8 mouse cellular contexts compared by ENCODE assay signal in the genomic region with DNA sequence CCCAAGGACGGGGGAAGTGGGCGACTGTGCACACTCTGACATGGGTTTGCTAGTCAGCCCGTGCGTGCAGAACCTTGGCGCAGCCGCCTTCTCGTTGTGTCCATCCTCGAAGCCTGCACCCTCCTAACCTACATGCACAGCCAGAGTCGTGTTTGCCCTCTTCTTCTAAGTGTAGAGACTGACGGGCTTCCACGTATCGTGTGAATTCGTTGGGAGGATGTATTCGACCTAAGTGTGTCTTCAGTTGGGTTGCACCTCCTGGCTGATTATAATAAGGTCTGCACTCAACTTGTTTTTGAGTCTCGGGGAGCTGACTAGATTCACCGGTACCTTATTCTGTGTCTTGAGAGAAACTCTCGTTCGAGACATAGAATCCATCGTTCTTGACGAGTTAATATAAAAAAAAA. TPM values are rescaled to one million over a fixed set of nuclear protein-coding genes. Genes with fewer than 3 reads are reported as not detected.
DNase-seq lines count a peak whose midpoint lies in the region; ATAC-seq and TF ChIP-seq lines count a peak whose summit lies in the region.

No protein-coding gene starts in this region.

- H3K4me1 ChIP-seq in lung, embryonic 14.5 days (ENCODE audit: insufficient read depth), result peaks cover 26% of the 10 kb centered on the region
- peaks cover 18% of the 10 kb centered on the region for H3K4me1 ChIP-seq in embryonic facial prominence, embryonic 14.5 days (ENCODE audit: control insufficient read depth, insufficient read depth, low read length)
- peaks cover 25% of the 10 kb centered on the region for H3K4me1 ChIP-seq in limb, embryonic 10.5 days
- peaks cover 8% of the 10 kb centered on the region for H3K4me1 ChIP-seq in neural tube, embryonic 14.5 days (ENCODE audit: control insufficient read depth, insufficient read depth, low read length)

- no peak for DNase-seq in lung, embryonic 14.5 days
- no peak for DNase-seq in lung, postnatal 36 days
- no peak for DNase-seq in embryonic facial prominence, embryonic 14.5 days (ENCODE audit: low spot score)
- DNase-seq in limb, embryonic 10.5 days (ENCODE audit: low spot score), result no peak
- no peak for DNase-seq in spleen, postnatal 4 days (ENCODE audit: low spot score in 2 of 2)
- DNase-seq in kidney, postnatal 25 days, result no peak

- H3K27me3 ChIP-seq in lung, embryonic 14.5 days (ENCODE audit: insufficient read depth, low read length), result no peaks in the 10 kb centered on the region
- H3K27me3 ChIP-seq in embryonic facial prominence, embryonic 14.5 days (replicated peaks; ENCODE audit: control insufficient read depth, insufficient read depth, low read length), result no peaks in the 10 kb centered on the region
- H3K27me3 ChIP-seq in limb, embryonic 10.5 days (ENCODE audit: low read depth, poor library complexity, severe bottlenecking), result no peaks in the 10 kb centered on the region
- H3K27me3 ChIP-seq in neural tube, embryonic 14.5 days (ENCODE audit: control insufficient read depth, insufficient read depth, low read length), result no peaks in the 10 kb centered on the region

- H3K9me3 ChIP-seq in lung, embryonic 14.5 days (ENCODE audit: low read depth, low read length), result no peaks in the 10 kb centered on the region
- no peaks in the 10 kb centered on the region for H3K9me3 ChIP-seq in embryonic facial prominence, embryonic 14.5 days (ENCODE audit: control insufficient read depth, low read length)
- H3K9me3 ChIP-seq in limb, embryonic 10.5 days (replicated peaks), result no peaks in the 10 kb centered on the region
- H3K9me3 ChIP-seq in neural tube, embryonic 14.5 days (ENCODE audit: control insufficient read depth, low read length), result no peaks in the 10 kb centered on the region

- no peaks in the 10 kb centered on the region for H3K36me3 ChIP-seq in lung, embryonic 14.5 days (ENCODE audit: insufficient read depth)
- H3K36me3 ChIP-seq in embryonic facial prominence, embryonic 14.5 days (ENCODE audit: control insufficient read depth, insufficient read depth, low read length), result no peaks in the 10 kb centered on the region
- H3K36me3 ChIP-seq in limb, embryonic 10.5 days, result no peaks in the 10 kb centered on the region
- H3K36me3 ChIP-seq in neural tube, embryonic 14.5 days (ENCODE audit: control insufficient read depth, insufficient read depth, low read length), result no peaks in the 10 kb centered on the region

- TF ChIP-seq CTCF in lung, embryonic 14.5 days (IDR thresholded peaks at IDR 0.05; ENCODE audit: low read depth), result no peak

- peak overlapping the region; percentile 50 for H3K4me3 ChIP-seq in lung, embryonic 14.5 days (ENCODE audit: low read depth, low read length)
- H3K4me3 ChIP-seq in embryonic facial prominence, embryonic 14.5 days (ENCODE audit: low read depth, low read length), result peak overlapping the region; percentile 80
- H3K4me3 ChIP-seq in limb, embryonic 10.5 days, result peak overlapping the region; percentile 72
- H3K4me3 ChIP-seq in neural tube, embryonic 14.5 days (ENCODE audit: low read depth, low read length), result peak overlapping the region; percentile 66

- ATAC-seq in lung, embryonic 14.5 days (ENCODE audit: insufficient read depth), result no peak; the same call in 1 of the 2 replicates
- no peak; the same call in 1 of the 2 replicates for ATAC-seq in embryonic facial prominence, embryonic 14.5 days (ENCODE audit: low read depth)
- no peak; the same call in 1 of the 2 replicates for ATAC-seq in neural tube, embryonic 14.5 days (ENCODE audit: low read depth)
- no peak for ATAC-seq in megakaryocyte progenitor cell, adult 5-6 weeks (replicated peaks; ENCODE audit: poor library complexity)

- WGBS in lung, embryonic 14.5 days, result 6% methylated on average over 20 of the region's 20 CpGs
- WGBS in embryonic facial prominence, embryonic 14.5 days, result 10% methylated on average over 20 of the region's 20 CpGs
- 12% methylated on average over 20 of the region's 20 CpGs for WGBS in limb, embryonic 10.5 days
- 10% methylated on average over 20 of the region's 20 CpGs for WGBS in neural tube, embryonic 14.5 days

- peak overlapping the region; percentile 82 for H3K9ac ChIP-seq in lung, embryonic 14.5 days
- H3K9ac ChIP-seq in embryonic facial prominence, embryonic 14.5 days (ENCODE audit: low read depth, low read length), result peak overlapping the region; percentile 97
- peak overlapping the region; percentile 96 for H3K9ac ChIP-seq in neural tube, embryonic 14.5 days (replicated peaks; ENCODE audit: low read depth, low read length)

- peak overlapping the region; percentile 74 for H3K4me2 ChIP-seq in lung, embryonic 14.5 days
- H3K4me2 ChIP-seq in embryonic facial prominence, embryonic 14.5 days (ENCODE audit: low read depth, low read length), result peak overlapping the region; percentile 84
- peak overlapping the region; percentile 63 for H3K4me2 ChIP-seq in neural tube, embryonic 14.5 days (ENCODE audit: low read depth, low read length)

- H3K27ac ChIP-seq in lung, embryonic 14.5 days (ENCODE audit: low read depth), result peak overlapping the region; percentile 90
- H3K27ac ChIP-seq in embryonic facial prominence, embryonic 14.5 days (replicated peaks; ENCODE audit: low read depth, low read length), result peak overlapping the region; percentile 99
- H3K27ac ChIP-seq in limb, embryonic 10.5 days, result peak overlapping the region; percentile 99
- H3K27ac ChIP-seq in neural tube, embryonic 14.5 days (ENCODE audit: low read depth, low read length), result peak overlapping the region; percentile 99

RNA-seq across cellular contexts. Expression of a gene that starts 38.6 kb away (rescaled TPM):
- polyA plus RNA-seq in lung, embryonic 14.5 days (2014; fragmentation: Nextera tagmentation; extraction: Ambion mirVana), result 3,453 and 3,547 TPM in 2 replicates
- 1,814 and 2,055 TPM in 2 replicates for polyA plus RNA-seq in embryonic facial prominence, embryonic 14.5 days (2014; fragmentation: Nextera tagmentation; extraction: Ambion mirVana)
- 3,283 and 3,422 TPM in 2 replicates for polyA plus RNA-seq in limb, embryonic 10.5 days (2016; fragmentation: Nextera tagmentation; extraction: Ambion mirVana)
- polyA plus RNA-seq in neural tube, embryonic 14.5 days (2014; fragmentation: Nextera tagmentation; extraction: Ambion mirVana), result 1,651 and 1,970 TPM in 2 replicates
- 6,310 and 6,455 TPM in 2 replicates for total RNA-seq in megakaryocyte progenitor cell, adult 5-6 weeks (2015)
- 6,827 and 7,265 TPM in 2 replicates for total RNA-seq in megakaryocyte progenitor cell, adult 5-6 weeks (2017)
